Mouse (Mus musculus) heart, postnatal 4 days (tissue): Measurements from ENCODE around the gene Arhgef3. TPM values are rescaled to one million over a fixed set of nuclear protein-coding genes. Genes with fewer than 3 reads are reported as not detected.
A peak's percentile ranks its signal among the peaks of the same experiment; 100 is the strongest.

Experiments
- DNase-seq: peaks from one replicate; pipeline ENCODE4 v3.0.0; 2021
- total RNA-seq, 2 experiments: library from RNA; stranded (reverse); gene quantifications; 2 replicates each; pipeline ENCODE4 v1.2.3; 2021

Arhgef3 gene
- total RNA-seq, 2 experiments from 2014 or later = 30.5 to 31.9 TPM

DNA sequence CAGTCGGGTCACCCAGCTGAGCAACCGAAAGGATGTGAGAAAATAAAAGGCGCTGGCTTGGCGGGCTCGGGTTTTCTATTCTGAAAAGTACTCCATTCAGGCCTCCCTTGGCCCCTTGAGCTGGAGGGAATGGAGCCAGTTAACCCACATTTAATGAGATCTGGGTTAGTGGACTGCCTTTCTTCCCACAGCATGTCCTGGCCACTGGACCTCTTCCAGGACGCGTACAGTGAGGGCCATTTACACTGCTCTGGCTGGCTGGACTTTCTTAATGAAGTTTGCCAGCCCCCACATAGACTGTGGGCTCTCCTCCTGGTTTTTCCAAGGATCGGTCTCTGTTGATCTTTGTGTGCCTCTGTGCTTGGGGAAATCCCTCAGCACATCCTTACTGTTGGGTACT is 52.1 kb downstream of the Arhgef3 start:
- DNase-seq = peak; percentile 55

DNA sequence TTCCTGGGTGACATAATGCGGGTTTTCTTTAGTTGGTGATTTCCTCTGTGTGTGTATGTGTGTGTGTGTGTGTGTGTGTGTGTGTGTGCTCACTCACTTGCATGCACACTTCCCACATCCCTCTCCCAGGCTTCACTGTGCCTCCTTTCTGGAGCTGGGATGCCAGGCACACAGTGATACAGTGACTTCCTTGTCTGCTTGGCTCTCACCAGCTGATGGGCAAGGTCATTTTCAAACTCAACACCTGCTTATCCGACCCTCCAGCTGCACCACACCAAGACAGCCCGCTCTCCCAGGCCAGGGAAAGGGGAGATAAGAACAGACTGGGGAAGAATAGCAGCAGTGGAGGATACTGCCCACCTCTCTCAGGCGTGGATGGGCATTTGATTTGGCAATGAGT is 52.5 kb downstream of the Arhgef3 start:
- DNase-seq = no peak

DNA sequence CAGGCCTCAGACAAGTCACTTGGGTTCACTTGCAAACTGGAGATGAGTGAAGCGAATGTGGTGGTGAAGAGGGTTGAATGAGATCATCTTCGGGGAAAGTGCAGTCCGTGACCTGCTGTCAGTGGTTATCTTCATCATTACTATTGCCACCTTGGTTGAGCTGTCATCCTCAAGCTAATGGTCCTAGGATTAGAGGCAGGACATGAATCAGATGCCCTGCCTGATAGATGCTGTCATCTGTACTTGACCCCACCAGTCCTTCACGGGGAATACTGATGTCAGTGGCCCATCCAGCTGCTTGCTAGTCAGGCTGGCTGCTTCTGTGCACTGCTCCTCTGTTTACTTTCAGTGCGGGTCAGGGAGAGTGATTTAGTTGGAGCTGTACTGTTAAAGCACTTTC is 53.7 kb downstream of the Arhgef3 start:
- no peak for DNase-seq

DNA sequence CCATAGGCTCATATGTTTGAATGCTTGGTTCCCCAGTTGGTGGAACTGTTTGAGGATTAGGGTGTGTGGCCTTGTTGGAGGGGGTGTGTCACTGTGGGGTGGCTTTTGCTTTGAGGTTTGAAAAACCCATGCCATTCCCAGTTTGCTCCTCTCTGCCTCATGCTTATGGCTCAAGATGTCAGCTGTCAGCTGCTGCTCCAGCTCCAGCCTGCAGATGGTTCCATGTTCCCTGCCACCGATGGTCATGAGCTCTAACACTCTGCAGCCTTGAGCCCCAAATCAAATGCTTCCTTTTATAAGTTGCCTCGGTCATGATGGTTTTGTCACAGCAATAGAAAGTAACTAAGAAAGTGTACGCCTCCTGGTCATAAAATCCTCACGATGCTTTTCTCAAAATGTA is 54.6 kb downstream of the Arhgef3 start:
- DNase-seq = no peak

DNA sequence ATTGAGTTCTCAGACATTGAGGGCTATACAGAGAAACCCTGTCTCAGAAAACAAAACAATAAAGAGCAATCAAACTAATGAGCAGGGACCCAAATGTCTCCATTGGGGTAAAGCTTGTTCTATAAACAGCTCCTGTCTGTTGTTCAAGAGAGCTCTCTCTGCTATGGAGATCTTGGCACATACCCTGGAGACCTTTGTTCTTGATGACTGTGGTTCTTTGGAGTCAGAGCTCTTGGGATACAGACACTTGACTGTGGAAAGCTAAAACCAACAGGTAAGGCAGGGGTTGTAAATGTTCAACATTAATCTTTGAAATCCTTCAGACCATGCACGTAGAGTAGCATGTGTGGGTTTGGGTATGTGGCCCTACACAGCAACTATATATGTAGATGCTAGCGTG is 55.7 kb downstream of the Arhgef3 start:
- no peak for DNase-seq

DNA sequence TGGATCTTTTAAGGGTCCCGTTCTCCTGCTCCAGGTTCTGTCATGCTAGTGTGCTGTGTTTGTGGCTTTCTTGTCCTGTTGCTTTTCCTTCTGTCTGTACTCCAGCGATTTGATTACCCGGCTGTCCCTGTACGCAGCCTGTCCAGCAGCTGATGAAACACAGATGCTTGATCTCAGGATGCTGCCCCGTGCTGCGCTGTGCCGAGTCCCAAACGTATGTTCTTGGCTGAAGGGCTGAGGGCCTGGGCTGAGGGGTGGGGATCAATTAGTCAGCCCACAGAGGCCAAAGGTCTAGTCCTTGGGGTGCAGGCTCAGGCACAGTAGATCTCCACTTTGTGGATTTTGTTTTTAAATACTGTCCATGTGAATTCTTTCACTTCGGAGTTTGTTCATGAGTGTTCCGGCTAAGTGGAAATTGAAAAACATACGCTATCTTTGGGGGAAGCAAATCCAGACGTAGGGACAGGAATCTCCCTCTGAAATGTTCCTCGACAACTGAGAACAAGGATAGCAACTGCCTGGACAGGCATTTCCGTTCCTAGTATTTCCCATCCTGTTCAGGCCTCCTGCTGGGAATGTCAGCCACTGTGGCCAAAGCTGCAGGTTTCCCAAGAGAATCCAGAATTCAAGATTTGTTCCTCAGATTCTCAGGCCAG is 56.6 kb downstream of the Arhgef3 start:
- DNase-seq = peak; percentile 50

DNA sequence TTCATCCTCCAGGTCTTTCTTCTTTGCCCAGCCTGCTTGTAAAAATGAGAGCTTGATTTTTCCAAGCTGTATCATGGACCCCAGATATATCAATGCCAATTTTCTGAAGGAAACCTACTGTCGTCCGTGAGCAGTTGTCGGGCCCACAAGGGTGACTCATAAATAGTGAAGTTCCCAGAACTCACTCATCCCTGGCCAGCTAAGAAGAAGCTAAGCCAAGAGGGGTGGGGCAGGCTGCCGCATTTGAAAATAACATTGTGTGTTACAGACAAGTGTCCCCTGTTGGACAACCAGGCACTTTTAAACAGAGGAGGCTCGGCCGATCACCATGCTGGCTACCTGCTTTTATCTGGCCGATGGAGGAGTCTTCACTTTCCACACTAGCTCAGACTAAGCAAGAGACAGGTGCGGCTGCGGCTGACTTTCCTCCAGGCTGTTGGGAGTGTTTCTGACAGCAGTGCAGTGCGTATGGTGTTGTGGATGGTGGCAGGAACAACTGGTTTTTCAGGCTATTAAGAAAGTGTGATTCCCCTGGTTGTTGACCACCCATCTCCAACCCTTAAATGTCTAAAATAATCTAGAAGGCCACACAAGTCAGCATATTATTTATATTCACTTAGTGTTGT is 58.6 kb downstream of the Arhgef3 start:
- peak; percentile 74 for DNase-seq

DNA sequence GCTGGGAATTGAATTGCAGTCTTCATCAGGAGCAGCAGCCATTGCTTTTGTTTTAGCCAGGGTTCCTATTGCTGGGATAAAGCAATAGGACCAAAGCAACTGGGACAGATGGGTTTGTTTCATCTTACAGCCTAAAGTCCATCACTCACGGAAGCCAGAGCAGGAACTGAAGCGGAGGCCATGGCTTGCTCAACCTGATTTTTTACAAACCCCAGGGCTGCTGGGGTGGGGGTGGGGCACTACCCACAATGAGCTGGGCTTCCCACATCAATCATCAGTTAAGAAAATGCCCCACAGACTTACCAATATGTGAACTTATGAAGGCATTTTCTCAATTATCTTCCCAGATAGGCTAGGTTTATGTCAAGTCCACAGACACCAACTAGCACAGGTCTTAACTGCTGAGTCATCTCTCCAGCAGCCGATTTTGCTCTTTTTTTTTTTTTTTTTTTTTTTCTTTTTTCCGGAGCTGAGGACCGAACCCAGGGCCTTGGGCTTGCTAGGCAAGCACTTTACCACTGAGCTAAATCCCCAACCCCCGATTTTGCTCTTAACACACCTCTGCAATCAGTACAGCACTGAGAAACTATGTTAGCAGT is 59.6 kb downstream of the Arhgef3 start:
- no peak for DNase-seq

DNA sequence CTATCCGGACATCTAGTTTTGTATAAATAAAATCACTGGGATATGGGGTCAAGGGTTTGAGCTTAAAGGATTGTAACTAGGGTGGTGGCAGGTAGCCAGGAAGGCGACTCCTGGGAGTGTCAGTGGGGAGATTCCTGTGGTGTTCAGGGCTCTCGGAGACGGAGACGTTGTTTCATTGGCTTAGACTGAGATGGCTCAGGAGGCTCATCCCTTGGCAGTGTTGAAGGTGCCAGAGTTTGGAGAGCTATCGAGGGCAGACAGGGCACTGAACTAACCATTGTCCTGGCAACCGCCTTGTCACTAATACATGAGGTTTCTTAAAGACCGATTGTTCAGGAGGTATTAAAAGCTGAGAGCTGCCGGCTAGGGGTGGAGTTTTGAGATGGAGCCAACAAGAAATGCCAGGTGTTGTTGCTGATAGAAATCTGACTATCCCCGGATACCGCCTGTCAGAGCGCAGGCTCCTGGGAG is 60.2 kb downstream of the Arhgef3 start:
- peak; percentile 52 for DNase-seq

DNA sequence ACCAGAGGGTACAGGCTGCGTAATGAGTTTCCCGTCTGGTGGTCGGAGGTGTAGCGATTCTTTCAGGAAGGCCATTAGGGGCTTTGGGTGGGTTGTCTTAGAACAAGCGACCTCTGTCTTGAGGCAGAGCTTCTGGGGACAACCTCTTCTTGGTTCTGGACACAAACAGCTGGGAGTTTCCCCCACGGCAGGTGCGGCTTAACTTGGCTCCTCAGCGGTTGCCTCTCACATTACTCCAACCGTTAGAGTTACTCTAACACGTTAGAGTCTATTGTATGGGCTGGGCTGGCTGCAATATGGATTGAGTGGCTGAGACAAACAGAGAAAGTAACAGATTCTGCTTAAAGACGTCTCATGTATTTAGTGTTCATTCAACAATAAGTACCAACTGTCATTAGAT is 60.6 kb downstream of the Arhgef3 start:
- no peak for DNase-seq

DNA sequence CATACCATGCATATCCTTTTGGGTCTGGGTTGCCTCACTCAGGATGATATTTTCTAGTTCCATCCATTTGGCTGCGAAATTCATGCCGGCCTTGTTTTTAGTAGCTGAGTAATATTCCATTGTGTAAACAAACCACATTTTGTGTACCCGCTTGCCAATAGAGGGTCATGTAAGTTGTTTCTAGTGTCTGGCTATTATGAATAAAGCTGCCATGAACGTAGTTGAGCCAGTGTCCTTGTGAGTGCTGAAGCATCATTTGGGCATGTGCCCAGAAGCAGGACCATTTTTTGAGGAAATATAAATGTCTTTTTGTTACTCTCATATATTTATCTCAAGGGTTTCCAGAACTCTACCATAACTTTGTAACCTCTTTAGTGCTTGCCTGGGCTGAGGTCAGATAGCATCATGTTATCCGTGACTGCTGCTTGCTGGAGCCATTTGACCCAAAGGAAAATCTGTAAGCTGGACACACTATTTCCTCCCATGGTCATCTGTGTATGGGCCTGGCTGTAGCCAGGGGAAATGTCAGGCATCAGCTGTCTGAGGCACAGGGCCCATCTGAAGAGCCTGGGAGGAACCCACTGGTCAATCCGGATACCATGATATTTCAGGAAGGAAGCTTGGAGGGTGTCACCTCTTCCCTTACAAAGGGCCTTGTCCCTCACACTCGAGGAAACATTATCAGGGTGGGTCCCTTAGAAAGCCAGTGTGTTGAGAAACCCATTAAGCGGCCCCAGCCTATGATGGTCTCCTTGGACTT is 63.3 kb downstream of the Arhgef3 start:
- peak; percentile 43 for DNase-seq

DNA sequence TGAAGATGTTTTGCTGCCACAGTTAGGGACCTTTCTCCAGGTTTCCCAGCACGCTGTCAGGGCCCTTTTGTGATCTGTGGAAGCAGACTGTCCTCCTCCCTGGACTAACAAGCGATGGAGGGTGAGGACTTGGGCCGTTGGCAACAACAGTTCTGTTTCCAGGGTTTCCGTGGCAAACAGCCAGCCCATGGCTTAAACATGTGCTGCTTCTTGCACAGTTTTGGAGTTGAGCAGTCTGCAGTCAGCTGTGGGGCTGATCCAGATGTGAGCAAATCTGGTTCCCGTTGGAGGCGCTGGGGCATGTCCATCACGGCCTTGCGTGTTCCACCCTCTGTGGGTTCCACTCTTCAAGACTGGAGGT is 63.8 kb downstream of the Arhgef3 start:
- peak; percentile 95 for DNase-seq

DNA sequence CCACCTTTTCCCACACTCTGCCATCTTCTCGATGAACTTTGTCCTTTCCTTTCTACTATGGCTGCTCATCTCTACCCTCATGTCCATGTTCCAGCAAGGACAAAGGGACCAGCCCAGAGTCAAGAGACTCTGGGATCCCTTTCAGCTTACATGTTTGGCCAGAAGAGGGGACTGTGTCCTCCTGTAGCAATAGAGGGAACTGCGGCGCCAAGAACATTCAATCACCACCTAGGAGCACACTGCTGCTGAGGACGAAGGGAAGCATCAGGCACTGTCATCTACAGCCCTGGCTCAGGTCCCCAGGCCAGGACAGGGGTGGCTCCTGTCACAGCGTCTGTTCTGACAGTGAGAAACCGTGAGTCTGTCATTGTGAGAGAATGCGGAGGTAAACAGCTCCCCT is 65.1 kb downstream of the Arhgef3 start:
- DNase-seq = no peak

DNA sequence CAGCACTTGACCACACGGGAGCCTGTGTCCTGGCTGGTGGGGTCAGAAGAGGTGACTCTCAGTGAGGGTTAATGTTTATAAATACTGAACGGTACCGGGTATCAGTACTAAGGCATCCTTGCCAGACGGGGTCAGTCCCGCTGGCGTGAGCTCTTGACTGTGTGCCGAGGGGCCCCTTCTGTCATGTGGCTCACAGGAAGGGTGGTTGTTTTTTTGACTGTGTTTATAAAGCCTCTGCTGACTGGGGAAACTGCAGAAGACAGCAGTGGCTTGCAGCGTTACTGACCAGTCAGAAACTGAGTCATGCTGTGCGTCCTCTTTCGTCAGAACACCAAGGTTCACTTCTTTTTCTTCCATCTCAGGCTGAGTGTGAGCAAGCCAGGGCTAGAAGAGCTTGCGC is 67.4 kb downstream of the Arhgef3 start:
- peak; percentile 70 for DNase-seq

DNA sequence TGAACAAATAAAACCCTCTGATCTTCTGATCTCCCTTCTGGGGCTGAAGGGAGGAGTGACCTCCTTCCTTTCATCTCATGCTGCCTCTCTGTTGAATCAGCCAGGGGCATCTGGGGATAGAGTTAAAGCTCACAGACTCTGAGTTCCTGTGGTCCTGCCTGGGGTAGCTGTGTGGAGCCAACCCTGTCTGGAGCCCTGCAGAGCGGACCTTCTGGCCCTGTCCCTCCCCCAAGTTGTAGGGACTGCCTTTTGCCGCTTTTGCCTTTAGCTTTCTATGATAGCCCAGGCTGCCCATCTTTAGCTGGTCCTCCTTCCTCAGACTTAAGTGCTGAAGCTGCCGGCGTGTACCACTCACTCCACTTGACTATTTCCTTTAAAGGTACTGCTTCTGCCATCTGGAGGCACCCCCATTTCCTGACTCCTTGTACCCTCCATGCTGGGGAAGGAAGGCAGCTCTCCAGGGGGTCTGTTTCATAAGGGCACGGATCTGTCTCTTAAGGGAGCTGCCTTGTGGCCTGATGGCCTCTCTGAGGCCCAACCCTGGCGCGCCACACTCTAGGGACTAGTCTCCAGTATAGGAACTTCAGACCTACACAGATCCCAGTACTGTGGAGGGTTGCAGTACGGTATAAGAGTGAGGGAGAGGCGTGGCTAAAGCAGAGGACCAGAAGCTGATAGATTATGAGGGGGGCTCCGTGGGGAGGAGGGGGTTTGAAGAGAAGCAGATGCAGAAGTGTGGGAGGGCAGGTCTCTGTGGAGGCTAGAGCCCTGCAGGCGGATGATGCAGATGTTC is 68.1 kb downstream of the Arhgef3 start:
- no peak for DNase-seq

DNA sequence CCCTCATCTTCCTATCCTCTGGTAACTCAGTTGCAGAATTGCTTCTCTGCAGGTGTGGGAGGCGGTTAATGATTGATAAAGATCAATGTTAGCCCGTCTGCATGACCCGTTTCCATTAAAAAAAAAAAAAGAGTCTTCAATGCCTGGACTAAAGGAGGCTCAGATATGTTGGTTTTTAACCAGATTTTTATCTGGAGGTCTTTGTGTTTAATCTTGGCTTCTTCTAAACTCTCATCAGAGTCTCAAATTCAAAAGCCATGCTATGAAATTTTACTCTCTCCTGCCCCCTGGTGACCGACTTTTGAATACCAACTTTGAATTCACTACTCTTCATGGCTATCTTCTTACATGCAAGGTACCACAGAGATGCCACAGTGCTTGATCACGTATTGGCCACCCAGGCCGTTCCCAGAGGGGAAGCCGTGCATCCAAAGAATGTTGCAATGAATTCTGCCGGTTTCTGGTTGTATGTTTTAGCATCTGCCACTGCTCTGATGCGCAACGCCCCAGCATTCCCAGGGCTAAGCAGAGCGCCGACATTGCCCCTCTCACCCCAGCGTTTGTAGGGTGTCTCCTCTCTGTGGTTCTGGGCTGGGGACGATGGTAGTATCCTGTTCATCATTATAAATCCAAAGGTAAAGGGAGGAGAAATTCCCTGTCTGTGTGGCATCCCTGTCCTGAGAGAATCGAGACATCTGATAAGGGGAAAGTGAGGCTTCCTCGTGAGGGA is 69.0 kb downstream of the Arhgef3 start:
- DNase-seq = peak; percentile 86

DNA sequence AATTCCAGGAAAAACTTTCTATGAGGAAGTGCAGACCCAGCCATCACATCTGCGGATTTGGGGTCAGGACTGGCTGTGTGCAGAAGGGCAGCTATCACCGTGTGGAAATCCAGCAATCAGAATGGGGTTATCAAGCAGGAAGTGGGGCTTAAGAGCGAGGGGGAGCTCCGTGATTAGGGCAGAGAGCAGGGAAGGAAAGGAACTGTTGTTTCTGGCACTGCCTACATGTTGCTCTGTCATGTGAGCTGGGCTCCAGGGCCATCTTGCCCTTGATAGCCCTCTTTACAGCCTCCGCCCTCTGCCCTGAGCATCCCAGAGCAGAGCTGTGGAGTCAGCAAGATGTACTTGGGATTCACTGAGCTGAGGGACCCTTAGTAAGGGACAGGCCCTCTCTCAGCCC is 71.2 kb downstream of the Arhgef3 start:
- no peak for DNase-seq

DNA sequence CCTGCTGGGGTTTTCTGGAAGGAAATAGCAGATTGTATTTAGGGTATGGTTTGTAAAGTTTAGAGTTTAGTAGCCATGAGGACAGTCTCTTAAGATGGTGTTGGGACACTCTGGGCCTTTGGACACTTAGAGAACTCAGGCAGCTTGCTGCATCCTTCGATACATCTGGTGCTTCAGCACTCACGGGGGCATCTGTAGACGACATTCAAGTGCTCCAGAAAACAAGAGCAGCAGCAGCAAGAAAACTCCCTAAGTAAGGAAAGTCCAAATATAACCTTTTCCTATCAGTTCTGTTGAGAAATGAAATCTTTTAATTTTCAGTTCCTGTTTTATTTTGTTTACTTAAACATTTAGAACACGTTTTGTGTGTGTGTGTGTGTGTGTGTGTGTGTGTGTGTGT is 71.9 kb downstream of the Arhgef3 start:
- DNase-seq = no peak

DNA sequence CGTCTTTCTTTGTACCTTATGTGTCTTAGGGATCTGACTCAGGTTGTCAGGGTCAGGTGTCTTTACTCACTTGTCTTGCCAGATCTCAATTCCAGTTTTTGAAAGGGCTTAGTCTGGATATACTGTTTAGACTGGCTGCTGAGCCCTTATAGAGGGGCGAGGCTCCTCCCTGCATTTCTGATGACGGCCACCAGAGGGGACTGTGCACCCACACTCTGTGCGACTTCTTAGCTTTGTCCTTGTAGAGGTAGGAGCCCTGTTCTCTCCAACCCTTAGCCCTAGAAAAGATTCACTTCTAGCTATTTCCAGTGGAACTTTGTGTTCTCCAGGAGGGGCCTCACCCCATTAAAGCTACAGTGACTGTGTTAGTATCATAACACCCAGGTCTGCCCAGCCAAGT is 72.3 kb downstream of the Arhgef3 start:
- DNase-seq = peak; percentile 91

DNA sequence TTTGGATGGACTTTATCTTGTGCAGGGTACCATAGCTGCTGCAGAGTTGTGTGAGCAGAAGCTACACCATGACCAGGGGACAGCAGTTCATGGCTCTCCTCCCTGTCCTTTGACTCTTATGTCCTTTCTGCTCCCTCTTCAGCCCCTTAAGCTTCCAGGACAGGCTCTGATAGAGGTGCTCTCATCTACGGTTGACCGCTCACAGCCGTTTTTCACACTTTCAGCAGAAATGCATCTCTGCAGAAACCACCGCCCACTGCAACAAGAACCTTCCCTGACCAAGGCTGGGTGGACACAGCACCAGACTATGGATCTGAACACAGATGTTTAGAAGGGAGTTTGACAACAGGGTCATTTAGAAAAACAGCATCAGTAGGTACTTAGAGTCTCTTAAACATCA is 73.2 kb downstream of the Arhgef3 start:
- DNase-seq = no peak

DNA sequence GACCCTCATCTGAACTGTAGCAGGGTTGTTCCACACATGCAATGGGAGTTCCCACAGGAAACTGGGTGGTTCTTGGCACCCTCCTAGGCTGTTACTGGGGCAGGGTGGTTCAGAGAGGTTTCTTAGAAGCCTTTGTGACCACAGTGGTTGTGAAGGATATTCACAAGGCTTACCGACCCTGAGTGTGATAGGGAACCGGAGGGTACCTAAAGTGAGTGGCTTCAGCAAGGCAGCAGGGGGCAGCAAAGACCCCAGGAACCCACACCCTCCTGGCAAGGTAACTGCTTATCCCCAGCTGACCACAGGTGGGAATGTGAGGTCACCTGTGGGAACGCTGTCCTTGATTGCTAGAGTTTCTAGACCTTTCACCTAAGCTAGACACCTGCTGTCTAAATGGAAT is 77.8 kb downstream of the Arhgef3 start:
- peak; percentile 60 for DNase-seq

DNA sequence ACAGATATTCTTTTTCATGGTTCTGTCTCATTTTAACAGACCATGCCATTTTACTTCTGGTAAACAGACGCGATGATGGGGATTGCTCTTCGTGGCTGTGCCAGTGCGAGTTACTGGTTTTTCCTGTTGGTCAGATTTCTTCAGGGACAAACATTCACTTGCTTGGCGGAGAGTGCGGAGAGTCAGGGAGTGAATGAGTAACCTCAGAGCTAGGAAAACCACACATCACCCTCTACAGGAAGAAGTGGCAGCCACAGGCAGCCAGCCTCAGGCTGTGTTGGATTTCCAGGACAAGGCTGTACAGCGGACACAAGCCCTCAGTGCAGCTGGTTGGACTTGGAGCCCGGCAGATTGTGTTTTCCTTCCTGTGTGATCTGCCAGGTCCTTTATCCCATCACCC is 82.3 kb downstream of the Arhgef3 start:
- no peak for DNase-seq
